In the genomic region with DNA sequence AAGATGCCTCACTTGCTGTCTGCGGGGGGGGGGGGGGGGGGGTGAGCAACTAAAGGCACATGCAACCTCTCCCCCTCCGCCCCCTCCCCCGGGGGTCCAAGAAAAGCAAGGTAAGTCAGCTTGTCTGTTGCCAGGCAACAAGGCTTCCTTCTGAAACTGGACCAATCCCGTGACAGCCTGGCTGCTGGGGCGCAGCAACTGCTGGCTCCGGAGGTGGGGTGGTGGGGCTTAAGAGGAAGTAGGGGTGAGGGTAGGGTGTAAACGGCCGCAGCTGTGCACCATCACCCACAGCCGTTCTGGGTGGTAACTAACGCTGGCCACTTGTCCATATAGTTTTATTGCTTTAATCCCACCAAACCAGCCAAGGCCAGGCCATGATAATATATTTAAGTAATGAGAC, we compare ENCODE assay signal across 8 mouse cellular contexts.
DNase-seq lines count a peak whose midpoint lies in the region; ATAC-seq and TF ChIP-seq lines count a peak whose summit lies in the region.
"Had no signal": no experiment of that assay in that cellular context is flagged by ENCODE, and none has a peak within 500 bp of the region (broad histone marks: within the 10 kb centered on the region; RNA-seq: fewer than 3 reads in every experiment).

No protein-coding gene starts in this region.

- no peaks in the 10 kb centered on the region for H3K36me3 ChIP-seq in embryonic facial prominence, embryonic 13.5 days
- no peaks in the 10 kb centered on the region for H3K36me3 ChIP-seq in neural tube, embryonic 13.5 days
- H3K36me3 ChIP-seq in kidney, adult 2 months (ENCODE audit: control insufficient read depth, insufficient read depth, low read length), result no peaks in the 10 kb centered on the region

- TF ChIP-seq CTCF in brain, embryonic 14.5 days (IDR thresholded peaks at IDR 0.05; ENCODE audit: borderline replicate concordance, extremely low read depth, insufficient read depth, insufficient read length), result no peak
- TF ChIP-seq CTCF in left cerebral cortex, adult 2 months (IDR thresholded peaks at IDR 0.05), result no peak
- no peak for TF ChIP-seq CTCF in kidney, adult 2 months (conservative IDR thresholded peaks at IDR 0.05; ENCODE audit: insufficient read depth, insufficient read length, low read depth, low read length)

- no peak overlapping the region for H3K9ac ChIP-seq in embryonic facial prominence, embryonic 13.5 days
- H3K9ac ChIP-seq in neural tube, embryonic 13.5 days, result peak overlapping the region; percentile 26; the same call in 1 of the 2 replicates

- peak; percentile 88 for DNase-seq in brain, embryonic 14.5 days (ENCODE audit: low read depth)
- peak; percentile 31 to 52 for DNase-seq in left cerebral cortex, adult 2 months (ENCODE audit: extremely low spot score in 1 of 2, low spot score in 2 of 2)
- DNase-seq in gastrocnemius, postnatal 4 days (ENCODE audit: low spot score in 2 of 2), result no peak
- DNase-seq in kidney, adult 2 months, result no peak
- no peak for DNase-seq in kidney, adult 9 months

- intact Hi-C loops in left cerebral cortex, adult 2 months (cut with DNase I), result no loop called here

- no peaks in the 10 kb centered on the region for H3K9me3 ChIP-seq in embryonic facial prominence, embryonic 13.5 days
- no peaks in the 10 kb centered on the region for H3K9me3 ChIP-seq in neural tube, embryonic 13.5 days

- H3K4me3 ChIP-seq in embryonic facial prominence, embryonic 13.5 days, result no peak overlapping the region
- H3K4me3 ChIP-seq in left cerebral cortex, adult 2 months, result no peak overlapping the region
- H3K4me3 ChIP-seq in neural tube, embryonic 13.5 days, result no peak overlapping the region
- no peak overlapping the region for H3K4me3 ChIP-seq in kidney, adult 2 months (ENCODE audit: insufficient read depth, low read depth, low read length)
- H3K4me3 ChIP-seq: myocyte had no signal

- peaks cover 10% of the 10 kb centered on the region for H3K4me1 ChIP-seq in embryonic facial prominence, embryonic 13.5 days
- peaks cover 9% of the 10 kb centered on the region for H3K4me1 ChIP-seq in neural tube, embryonic 13.5 days (replicated peaks)
- no peaks in the 10 kb centered on the region for H3K4me1 ChIP-seq in kidney, adult 2 months (ENCODE audit: control insufficient read depth, insufficient read depth, low read length)

- peaks cover 6% of the 10 kb centered on the region for H3K27me3 ChIP-seq in embryonic facial prominence, embryonic 13.5 days
- no peaks in the 10 kb centered on the region for H3K27me3 ChIP-seq in neural tube, embryonic 13.5 days
- no peaks in the 10 kb centered on the region for H3K27me3 ChIP-seq in kidney, adult 2 months (replicated peaks; ENCODE audit: control insufficient read depth, insufficient read depth, low read length)

- no peak for TF ChIP-seq POLR2A in brain, embryonic 14.5 days (IDR thresholded peaks at IDR 0.05; ENCODE audit: borderline replicate concordance, extremely low read depth, insufficient read depth, insufficient read length, poor library complexity, severe bottlenecking)
- TF ChIP-seq POLR2A in kidney, adult 2 months (IDR thresholded peaks at IDR 0.05; ENCODE audit: low read depth, low read length), result no peak

- H3K27ac ChIP-seq in embryonic facial prominence, embryonic 13.5 days, result no peak overlapping the region
- H3K27ac ChIP-seq in left cerebral cortex, adult 2 months, result no peak overlapping the region
- H3K27ac ChIP-seq in neural tube, embryonic 13.5 days (replicated peaks), result no peak overlapping the region
- H3K27ac ChIP-seq in kidney, adult 2 months (ENCODE audit: insufficient read depth, low read depth, low read length), result no peak overlapping the region

- peak overlapping the region; percentile 25 for H3K4me2 ChIP-seq in embryonic facial prominence, embryonic 13.5 days
- H3K4me2 ChIP-seq in neural tube, embryonic 13.5 days, result peak overlapping the region; percentile 39

- under 1% methylated on average over 9 of the region's 10 CpGs for WGBS in embryonic facial prominence, embryonic 13.5 days
- WGBS in neural tube, embryonic 13.5 days, result 2% methylated on average over 10 of the region's 10 CpGs
- WGBS in kidney, adult 2 months, result under 1% methylated on average over 10 of the region's 10 CpGs

- ATAC-seq in embryonic facial prominence, embryonic 13.5 days (ENCODE audit: insufficient number of reproducible peaks, insufficient read depth, low FRiP score, low TSS enrichment, low read depth), result no peak
- peak; percentile 65; the same call in 1 of the 2 replicates for ATAC-seq in neural tube, embryonic 13.5 days (ENCODE audit: low read depth)

Comparison
In these comparisons a context has a peak if more than half of its experiments do, and no peak if none do; other contexts are left out.
1. DNase-seq: peak in brain, embryonic 14.5 days (single experiment) and left cerebral cortex, adult 2 months (2 of 2); none in gastrocnemius, postnatal 4 days (0 of 2), kidney, adult 2 months (single experiment) and kidney, adult 9 months (single experiment).